Mouse (Mus musculus) limb, embryonic 14.5 days (tissue): ENCODE measurements around the gene Susd1. TPM values are rescaled to one million over a fixed set of nuclear protein-coding genes. Genes with fewer than 3 reads are reported as not detected.

Source experiments
- ATAC-seq: fragments of 200-750 bp; cut with Nextera tagmentation; 2 replicates; pipeline ENCODE4 v1.8.0; 2017; ENCODE audit warnings: low read depth, moderate number of reproducible peaks, moderate TSS enrichment; ENCODE audit not compliant: low FRiP score
- DNase-seq: peaks from one replicate; pipeline ENCODE4 v3.0.0-alpha.2; 2015; ENCODE audit warnings: low spot score
- H3K27ac ChIP-seq: fragments of 300-500 bp; sonication (generic); replicated peaks from 2 replicates; pipeline ENCODE4 v1.5.1; 2014; ENCODE audit warnings: low read depth, mild to moderate bottlenecking, low read length, moderate library complexity, mixed read lengths
- H3K27me3 ChIP-seq: fragments of 300-500 bp; sonication (generic); 2 replicates; pipeline ENCODE4 v1.6.1; 2014; ENCODE audit warnings: low read length, mixed read lengths; ENCODE audit not compliant: control insufficient read depth, insufficient read depth
- H3K36me3 ChIP-seq: fragments of 300-500 bp; sonication (generic); 2 replicates; pipeline ENCODE4 v1.6.1; 2014; ENCODE audit warnings: mild to moderate bottlenecking, low read length, moderate library complexity, mixed read lengths; ENCODE audit not compliant: control insufficient read depth, insufficient read depth
- H3K4me1 ChIP-seq: fragments of 300-500 bp; sonication (generic); 2 replicates; pipeline ENCODE4 v1.6.1; 2014; ENCODE audit warnings: antibody characterized with exemption, low read length, mixed read lengths; ENCODE audit not compliant: control insufficient read depth, insufficient read depth
- H3K4me2 ChIP-seq: fragments of 300-500 bp; sonication (generic); replicated peaks from 2 replicates; pipeline ENCODE4 v1.6.1; 2014; ENCODE audit warnings: low read depth, mild to moderate bottlenecking, low read length, moderate library complexity; ENCODE audit not compliant: severe bottlenecking
- H3K4me3 ChIP-seq: fragments of 300-500 bp; sonication (generic); replicated peaks from 2 replicates; pipeline ENCODE4 v1.5.1; 2014; ENCODE audit warnings: low read length
- H3K9ac ChIP-seq: fragments of 300-500 bp; sonication (generic); 2 replicates; pipeline ENCODE4 v1.6.1; 2014; ENCODE audit warnings: mild to moderate bottlenecking, low read depth, low read length, moderate library complexity; ENCODE audit not compliant: severe bottlenecking
- H3K9me3 ChIP-seq: fragments of 300-500 bp; sonication (generic); 2 replicates; pipeline ENCODE4 v1.6.1; 2016; ENCODE audit warnings: low read length; ENCODE audit not compliant: control insufficient read depth
- POLR2A ChIP-seq: fragments of 200-500 bp; IDR thresholded peaks from 2 replicates; pipeline ENCODE4 v1.8.0; 2012; ENCODE audit warnings: inconsistent platforms, mild to moderate bottlenecking, moderate library complexity, borderline replicate concordance; ENCODE audit not compliant: insufficient read depth, insufficient read length; ENCODE audit errors: extremely low read depth
- WGBS: fragments of 180-500 bp; shearing (Covaris S2); extraction: QIAGEN DNeasy Blood & Tissue Kit; methylation state at CpG from one replicate; pipeline ENCODE4 v1.1.7; 2014; 5-methylcytosine and 5-hydroxymethylcytosine counted together
- polyA plus RNA-seq, 2 experiments: library from polyadenylated mRNA; depleted of rRNA in 1 of 2; stranded (reverse) in 1 of 2; unstranded in 1 of 2; fragments of >200 nt; fragmentation: Nextera tagmentation in 1 of 2; extraction: Ambion mirVana in 1 of 2; gene quantifications; 2 replicates each; pipeline versions ENCODE4 v1.2.1 to v1.2.3; 2012 to 2014

Susd1 gene
- polyA plus RNA-seq, 2 experiments = 2.3 to 5.6 TPM

- no peak overlapping the region for H3K4me3 ChIP-seq
- H3K27me3 ChIP-seq = no peaks in the 10 kb centered on the region
- no peak for DNase-seq
- 84% methylated on average over 6 of the region's 6 CpGs for WGBS
- H3K36me3 ChIP-seq = no peaks in the 10 kb centered on the region
- H3K27ac ChIP-seq = no peak overlapping the region
- peaks cover 25% of the 10 kb centered on the region for H3K4me1 ChIP-seq
- ATAC-seq = no peak
- no peak for TF ChIP-seq POLR2A
- no peaks in the 10 kb centered on the region for H3K9me3 ChIP-seq
- H3K9ac ChIP-seq = no peak overlapping the region
- no peak overlapping the region for H3K4me2 ChIP-seq
Observed at GRCm38 (mm10) chr4:59318602-59319001, 119.8 kb downstream of the Susd1 start.

DNA sequence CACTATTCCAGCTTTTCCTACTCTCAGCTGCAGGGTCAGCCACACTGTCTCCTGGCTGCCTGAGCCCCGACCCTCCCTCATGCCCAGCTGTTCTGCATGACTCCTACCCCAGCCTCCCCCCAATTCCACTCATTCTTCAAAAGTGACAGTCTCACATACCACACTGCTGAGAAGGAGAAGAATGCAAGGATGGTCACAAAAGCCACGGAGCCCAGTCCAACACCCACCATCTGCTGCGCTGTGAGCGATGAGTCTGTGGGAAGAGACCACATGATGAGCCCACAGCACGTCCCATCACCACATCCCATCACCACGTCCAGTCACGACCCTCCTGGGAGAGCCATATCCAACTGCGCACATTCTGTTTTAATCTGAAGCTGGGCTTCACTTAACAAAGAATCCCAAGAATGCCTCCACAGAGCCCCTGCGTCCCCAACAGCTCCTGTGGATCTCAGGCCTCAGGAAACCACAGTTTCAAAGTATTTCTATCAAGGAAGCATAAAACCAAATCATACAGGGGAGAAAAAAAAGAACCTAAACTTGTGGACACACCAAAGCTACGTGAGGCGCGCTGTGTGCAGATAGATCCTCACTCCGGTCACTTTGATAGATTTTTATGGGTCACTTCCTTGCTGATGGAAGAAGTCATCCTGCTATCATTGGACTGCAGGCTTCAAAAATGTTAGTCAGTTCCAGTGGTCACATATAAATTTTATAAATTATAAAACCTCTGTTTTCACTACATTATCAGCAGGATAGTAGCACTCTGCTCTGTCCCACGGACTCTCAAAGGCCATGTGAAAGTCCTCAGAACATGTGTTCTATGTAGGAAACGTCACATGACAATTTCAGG, 122.7 kb downstream of the Susd1 start:
- peaks cover 14% of the 10 kb centered on the region; the same call in 1 of the 2 replicates for H3K4me1 ChIP-seq
- no peaks in the 10 kb centered on the region for H3K9me3 ChIP-seq
- ATAC-seq = peak; percentile 88
- H3K36me3 ChIP-seq = no peaks in the 10 kb centered on the region
- no peak for TF ChIP-seq POLR2A
- no peak overlapping the region for H3K27ac ChIP-seq
- H3K27me3 ChIP-seq = no peaks in the 10 kb centered on the region
- WGBS = 54% methylated on average over 15 of the region's 15 CpGs
- no peak overlapping the region for H3K9ac ChIP-seq
- peak; percentile 71 for DNase-seq
- H3K4me2 ChIP-seq = no peak overlapping the region
- H3K4me3 ChIP-seq = no peak overlapping the region

DNA sequence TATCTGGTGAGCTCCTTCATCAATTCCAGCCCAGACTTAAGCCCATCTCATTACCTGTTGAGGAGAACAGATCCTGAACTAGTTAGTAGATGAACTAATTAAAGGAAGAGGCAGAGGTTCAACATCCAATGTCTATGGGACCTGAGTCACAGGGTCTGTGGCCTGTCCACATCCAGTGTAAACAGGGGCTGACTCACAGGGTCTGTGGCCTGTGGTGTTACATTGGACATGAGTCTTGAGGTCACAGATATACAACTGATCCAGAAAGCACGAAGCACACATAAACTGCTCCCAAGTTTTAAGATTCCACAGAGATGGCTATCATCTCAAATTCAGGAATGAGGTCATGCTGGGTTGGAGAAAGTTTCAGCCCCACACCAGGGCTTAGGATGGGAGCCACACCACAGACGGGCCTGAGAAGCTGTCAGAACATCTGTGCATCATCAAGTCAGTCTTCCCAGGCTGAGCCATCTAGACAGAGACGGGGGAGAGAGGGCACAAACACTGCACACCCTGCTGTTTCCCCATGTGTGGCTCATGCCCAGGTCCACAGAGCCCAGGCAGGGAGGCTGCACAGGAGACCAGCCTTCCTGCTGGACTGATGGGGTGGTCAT, 123.4 kb downstream of the Susd1 start:
- Histone ChIP-seq H3K4me1 (peaks cover 14% of the 10 kb centered on the region; the same call in 1 of the 2 replicates), H3K36me3 (no peaks in the 10 kb centered on the region), H3K4me2 (no peak overlapping the region), H3K27ac (no peak overlapping the region), H3K4me3 (no peak overlapping the region), H3K9me3 (no peaks in the 10 kb centered on the region), H3K9ac (no peak overlapping the region), H3K27me3 (no peaks in the 10 kb centered on the region)
- DNase-seq (no peak), ATAC-seq (peak; percentile 60)
- TF ChIP-seq POLR2A = no peak
- 37% methylated on average over 3 of the region's 3 CpGs for WGBS

DNA sequence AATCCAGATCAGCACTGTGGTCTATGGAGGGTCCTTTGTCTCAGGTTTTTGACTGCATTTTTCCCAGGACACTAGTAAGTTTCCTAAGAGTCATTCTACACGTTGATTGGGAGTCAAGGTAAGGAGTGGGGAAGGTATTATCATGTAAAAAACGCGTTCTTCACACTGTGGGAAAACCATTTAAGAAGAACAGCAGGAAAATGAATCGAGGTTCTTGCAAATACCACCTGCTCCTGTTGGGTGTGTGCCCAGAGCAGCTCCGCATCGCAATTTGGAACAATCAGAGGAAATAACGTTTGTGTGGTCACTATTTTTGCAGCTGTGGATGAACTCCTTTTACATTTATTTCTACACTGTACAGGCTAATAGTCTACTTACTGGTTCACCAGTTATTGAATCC, 125.5 kb downstream of the Susd1 start:
- H3K9me3 ChIP-seq = no peaks in the 10 kb centered on the region
- H3K27ac ChIP-seq = no peak overlapping the region
- 44% methylated on average over 7 of the region's 7 CpGs for WGBS
- no peaks in the 10 kb centered on the region for H3K27me3 ChIP-seq
- H3K9ac ChIP-seq = no peak overlapping the region
- TF ChIP-seq POLR2A = no peak
- ATAC-seq (no peak), DNase-seq (peak; percentile 52)
- H3K4me2 ChIP-seq = no peak overlapping the region
- no peaks in the 10 kb centered on the region for H3K36me3 ChIP-seq
- H3K4me3 ChIP-seq = no peak overlapping the region
- peaks cover 11% of the 10 kb centered on the region; the same call in 1 of the 2 replicates for H3K4me1 ChIP-seq

DNA sequence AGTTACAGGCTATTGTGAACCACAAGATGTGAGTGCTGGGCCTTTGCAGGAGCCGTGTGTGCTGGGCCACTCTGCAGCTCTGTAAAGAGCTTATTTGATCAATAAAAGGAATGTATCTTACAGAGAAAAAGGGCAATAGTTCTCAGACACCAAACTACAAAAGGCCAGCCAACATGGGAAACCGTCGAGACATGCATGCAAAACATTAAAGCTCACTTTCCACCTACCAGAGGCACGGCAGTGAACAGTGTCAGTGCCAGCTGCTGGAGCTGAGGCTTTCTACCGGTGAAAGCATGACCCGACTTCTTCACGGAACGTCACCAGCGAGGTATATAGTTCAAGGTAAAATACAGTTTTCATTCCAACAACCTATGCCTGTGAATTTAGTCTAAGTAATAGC, 127.8 kb downstream of the Susd1 start:
- DNase-seq = no peak
- 72% methylated on average over 9 of the region's 9 CpGs for WGBS
- H3K9ac ChIP-seq = no peak overlapping the region
- peaks cover 5% of the 10 kb centered on the region; the same call in 1 of the 2 replicates for H3K4me1 ChIP-seq
- ATAC-seq = no peak
- no peaks in the 10 kb centered on the region for H3K9me3 ChIP-seq
- no peak overlapping the region for H3K4me2 ChIP-seq
- no peaks in the 10 kb centered on the region for H3K27me3 ChIP-seq
- no peak overlapping the region for H3K27ac ChIP-seq
- no peak overlapping the region for H3K4me3 ChIP-seq
- no peak for TF ChIP-seq POLR2A
- H3K36me3 ChIP-seq = no peaks in the 10 kb centered on the region
